Mouse (Mus musculus) left cerebral cortex, postnatal 4 days (tissue): Measurements from ENCODE around the gene Qrich1. TPM values are rescaled to one million over a fixed set of nuclear protein-coding genes. Genes with fewer than 3 reads are reported as not detected.

Experiments
- DNase-seq: peaks from one replicate; pipeline ENCODE4 v3.0.0-alpha.2; 2022
- intact Hi-C: fragments of 180-260 bp; cut with DNase I; formaldehyde crosslinking; loops from one replicate; pipeline ENCODE4 v1.15.1; 2025
- total RNA-seq, 2 experiments: library from RNA; stranded (reverse); gene quantifications; 2 replicates each; pipeline ENCODE4 v1.2.3; 2021

Qrich1 gene
- total RNA-seq: 100 to 1,000 TPM; 145 to 149 TPM

GRCm38 (mm10) chr9:108516380-108517251 lies at the start of gene Qrich1:
Gene Qrich1 (plus strand): TSS chr9:108516806.
- intact Hi-C loops: no loop called here

GRCm38 (mm10) chr9:108469430-108469829 lies 47.2 kb upstream of the Qrich1 start:
- no peak for DNase-seq
- intact Hi-C loops: no loop called here

More at GRCm38 (mm10) chr9:108516380-108517251, at the start of gene Qrich1:
- peak; percentile 97 for DNase-seq

GRCm38 (mm10) chr9:108469845-108470244 lies 46.8 kb upstream of the Qrich1 start:
- DNase-seq: no peak
- intact Hi-C loops: no loop called here

- intact Hi-C loops: no loop called here
- no peak for DNase-seq
These were observed 42.1 kb upstream of the Qrich1 start for GRCm38 (mm10) chr9:108474528-108474927.

GRCm38 (mm10) chr9:108478638-108479156 lies 37.9 kb upstream of the Qrich1 start:
- peak; percentile 60 for DNase-seq
- intact Hi-C loops: no loop called here

- no peak for DNase-seq
- intact Hi-C loops: no loop called here
These were observed 37.4 kb upstream of the Qrich1 start for GRCm38 (mm10) chr9:108479241-108479640.

GRCm38 (mm10) chr9:108479721-108480351 lies 36.8 kb upstream of the Qrich1 start, which contains the start of gene Lamb2:
Gene Lamb2 (plus strand): TSS chr9:108479736.
- intact Hi-C loops: no loop called here
- no peak for DNase-seq

GRCm38 (mm10) chr9:108480813-108481519 lies 35.6 kb upstream of the Qrich1 start:
- DNase-seq: no peak
- intact Hi-C loops: no loop called here

GRCm38 (mm10) chr9:108481520-108482210 lies 34.9 kb upstream of the Qrich1 start:
- DNase-seq: no peak
- intact Hi-C loops: no loop called here

- intact Hi-C loops: no loop called here
These were observed 33.4 kb upstream of the Qrich1 start for GRCm38 (mm10) chr9:108483051-108483790.

GRCm38 (mm10) chr9:108484021-108484420 lies 32.6 kb upstream of the Qrich1 start:
- intact Hi-C loops: no loop called here
- no peak for DNase-seq

More at GRCm38 (mm10) chr9:108483051-108483790, 33.4 kb upstream of the Qrich1 start:
- DNase-seq: no peak

- intact Hi-C loops: no loop called here
- DNase-seq: no peak
These were observed 31.2 kb upstream of the Qrich1 start for GRCm38 (mm10) chr9:108485301-108485875.

- intact Hi-C loops: no loop called here
- DNase-seq: no peak
These were observed 29.6 kb upstream of the Qrich1 start for GRCm38 (mm10) chr9:108486973-108487530.

GRCm38 (mm10) chr9:108488403-108488802 lies 28.2 kb upstream of the Qrich1 start:
- DNase-seq: no peak
- intact Hi-C loops: no loop called here

GRCm38 (mm10) chr9:108489215-108489614 lies 27.4 kb upstream of the Qrich1 start:
- no peak for DNase-seq

GRCm38 (mm10) chr9:108489702-108490558 lies 26.7 kb upstream of the Qrich1 start:
- no peak for DNase-seq

More at GRCm38 (mm10) chr9:108489215-108489614, 27.4 kb upstream of the Qrich1 start:
- intact Hi-C loops: no loop called here

GRCm38 (mm10) chr9:108490559-108491285 lies 25.9 kb upstream of the Qrich1 start, which contains the start of gene Usp19:
Gene Usp19 (plus strand): TSS chr9:108490602.
- peak; percentile 95 for DNase-seq
- intact Hi-C loops: no loop called here

More at GRCm38 (mm10) chr9:108489702-108490558, 26.7 kb upstream of the Qrich1 start:
- intact Hi-C loops: no loop called here
